Mouse (Mus musculus): ENCODE measurements around the gene Gng3. TPM values are rescaled to one million over a fixed set of nuclear protein-coding genes. Genes with fewer than 3 reads are reported as not detected.

Gene Gng3
- polyA plus RNA-seq (2017; shearing (Covaris generic)) = 0.13 TPM

GRCm38 (mm10) chr19:8839103-8839907, at the start of gene Gng3:
TSS of gene Gng3 (minus strand) at chr19:8839194.

GRCm38 (mm10) chr19:8883616-8884015, 44.6 kb upstream of the Gng3 start, which contains the start of the genes Lbhd1 and Gm49403:
TSS of gene Lbhd1 (plus strand) at chr19:8883732.
TSS of gene Gm49403 (plus strand) at chr19:8883930.

GRCm38 (mm10) chr19:8880311-8881033, 41.5 kb upstream of the Gng3 start, which contains the start of gene Uqcc3:
TSS of gene Uqcc3 (minus strand) at chr19:8880923.

GRCm38 (mm10) chr19:8871267-8872186, 32.5 kb upstream of the Gng3 start, which contains the start of gene Ubxn1:
TSS of gene Ubxn1 (plus strand) at chr19:8871496.

GRCm38 (mm10) chr19:8850402-8850901, 11.5 kb upstream of the Gng3 start, which contains the start of gene Lrrn4cl:
TSS of gene Lrrn4cl (plus strand) at chr19:8850768.

GRCm38 (mm10) chr19:8837251-8837791, 1.7 kb downstream of the Gng3 start, which contains the start of gene Bscl2:
TSS of gene Bscl2 (plus strand) at chr19:8837467.

GRCm38 (mm10) chr19:8829660-8830059, 9.3 kb downstream of the Gng3 start, which contains the start of gene AC129217.1:
TSS of gene AC129217.1 (plus strand) at chr19:8829773.

GRCm38 (mm10) chr19:8819596-8820423, 19.2 kb downstream of the Gng3 start, which contains the start of gene Hnrnpul2:
TSS of gene Hnrnpul2 (plus strand) at chr19:8820010.

GRCm38 (mm10) chr19:8818801-8819595, 20.0 kb downstream of the Gng3 start, which contains the start of gene Ttc9c:
TSS of gene Ttc9c (minus strand) at chr19:8819333.

GRCm38 (mm10) chr19:8802130-8802821, 36.7 kb downstream of the Gng3 start, which contains the start of gene Zbtb3:
TSS of gene Zbtb3 (plus strand) at chr19:8802555.

GRCm38 (mm10) chr19:8798264-8798946, 40.6 kb downstream of the Gng3 start, which contains the start of gene Polr2g:
TSS of gene Polr2g (minus strand) at chr19:8798577.

Other genes with a start within 250 kb of the Gng3 start
- not detected for gene Slc22a8, start 247.9 kb downstream of the Gng3 start, polyA plus RNA-seq (2017; shearing (Covaris generic))
- gene Slc22a6, start 221.2 kb downstream of the Gng3 start, polyA plus RNA-seq (2017; shearing (Covaris generic)) = not detected
- gene Chrm1, start 175.4 kb downstream of the Gng3 start, polyA plus RNA-seq (2017; shearing (Covaris generic)) = not detected
- 136 TPM for gene Slc3a2, start 115.8 kb downstream of the Gng3 start, polyA plus RNA-seq (2017; shearing (Covaris generic))
- gene Wdr74, start 103.4 kb downstream of the Gng3 start, polyA plus RNA-seq (2017; shearing (Covaris generic)) = 83.3 TPM
- gene 1700092M07Rik, start 98.5 kb downstream of the Gng3 start, polyA plus RNA-seq (2017; shearing (Covaris generic)) = 1.5 TPM
- gene Stx5a, start 97.8 kb downstream of the Gng3 start, polyA plus RNA-seq (2017; shearing (Covaris generic)) = 164 TPM
- 263 TPM for gene Nxf1, start 82.1 kb downstream of the Gng3 start, polyA plus RNA-seq (2017; shearing (Covaris generic))
- 104 TPM for gene Tmem223, start 68.2 kb downstream of the Gng3 start, polyA plus RNA-seq (2017; shearing (Covaris generic))
- 161 TPM for gene Tmem179b, start 64.7 kb downstream of the Gng3 start, polyA plus RNA-seq (2017; shearing (Covaris generic))
- gene Taf6l, start 52.8 kb downstream of the Gng3 start, polyA plus RNA-seq (2017; shearing (Covaris generic)) = 18.0 TPM
- 150 TPM for gene Polr2g, start 40.6 kb downstream of the Gng3 start, polyA plus RNA-seq (2017; shearing (Covaris generic))
- 1.6 TPM for gene Zbtb3, start 36.6 kb downstream of the Gng3 start, polyA plus RNA-seq (2017; shearing (Covaris generic))
- 39.7 TPM for gene Ttc9c, start 19.9 kb downstream of the Gng3 start, polyA plus RNA-seq (2017; shearing (Covaris generic))
- 13.3 TPM for gene Hnrnpul2, start 19.2 kb downstream of the Gng3 start, polyA plus RNA-seq (2017; shearing (Covaris generic))
- 1.7 TPM for gene AC129217.1, start 9.4 kb downstream of the Gng3 start, polyA plus RNA-seq (2017; shearing (Covaris generic))
- 86.8 TPM for gene Bscl2, start 1.7 kb downstream of the Gng3 start, polyA plus RNA-seq (2017; shearing (Covaris generic))
- gene Lrrn4cl, start 11.6 kb upstream of the Gng3 start, polyA plus RNA-seq (2017; shearing (Covaris generic)) = 0.12 TPM
- 169 TPM for gene Ubxn1, start 32.3 kb upstream of the Gng3 start, polyA plus RNA-seq (2017; shearing (Covaris generic))
- 77.7 TPM for gene Uqcc3, start 41.7 kb upstream of the Gng3 start, polyA plus RNA-seq (2017; shearing (Covaris generic))
- gene Lbhd1, start 44.5 kb upstream of the Gng3 start, polyA plus RNA-seq (2017; shearing (Covaris generic)) = 85.0 TPM
- not detected for gene Gm49403, start 44.7 kb upstream of the Gng3 start, polyA plus RNA-seq (2017; shearing (Covaris generic))
- 54.2 TPM for gene 1810009A15Rik, start 49.7 kb upstream of the Gng3 start, polyA plus RNA-seq (2017; shearing (Covaris generic))
- not detected for gene Gm49416, start 49.7 kb upstream of the Gng3 start, polyA plus RNA-seq (2017; shearing (Covaris generic))
- gene Ints5, start 53.8 kb upstream of the Gng3 start, polyA plus RNA-seq (2017; shearing (Covaris generic)) = 36.7 TPM
- gene Ganab, start 58.9 kb upstream of the Gng3 start, polyA plus RNA-seq (2017; shearing (Covaris generic)) = 119 TPM
- 57.2 TPM for gene B3gat3, start 81.2 kb upstream of the Gng3 start, polyA plus RNA-seq (2017; shearing (Covaris generic))
- 7.8 TPM for gene Rom1, start 90.2 kb upstream of the Gng3 start, polyA plus RNA-seq (2017; shearing (Covaris generic))
- 86.7 TPM for gene Eml3, start 90.4 kb upstream of the Gng3 start, polyA plus RNA-seq (2017; shearing (Covaris generic))
- 250 TPM for gene Mta2, start 102.7 kb upstream of the Gng3 start, polyA plus RNA-seq (2017; shearing (Covaris generic))
- gene Tut1, start 114.7 kb upstream of the Gng3 start, polyA plus RNA-seq (2017; shearing (Covaris generic)) = 38.1 TPM
- 294 TPM for gene Eef1g, start 127.8 kb upstream of the Gng3 start, polyA plus RNA-seq (2017; shearing (Covaris generic))
- 46.1 TPM for gene Ahnak, start 150.1 kb upstream of the Gng3 start, polyA plus RNA-seq (2017; shearing (Covaris generic))
- not detected for gene Scgb1a1, start 248.8 kb upstream of the Gng3 start, polyA plus RNA-seq (2017; shearing (Covaris generic))

Measured in CD4-positive, CD25-positive, alpha-beta regulatory T cell (primary cell).